Mouse (Mus musculus): ENCODE results near the gene Pf4. TPM values are rescaled to one million over a fixed set of nuclear protein-coding genes. Genes with fewer than 3 reads are reported as not detected.

The Pf4 gene
- polyA plus RNA-seq, 1 experiment from 2014 or later = 58.0 TPM

- H3K27ac ChIP-seq (ENCODE audit: low read depth, low read length) = no peak overlapping the region
- no peak overlapping the region for H3K9ac ChIP-seq (ENCODE audit: low read depth, low read length)
- H3K27me3 ChIP-seq (replicated peaks; ENCODE audit: control insufficient read depth, insufficient read depth, low read length) = no peaks in the 10 kb centered on the region
- no peaks in the 10 kb centered on the region for H3K4me1 ChIP-seq (replicated peaks; ENCODE audit: control insufficient read depth, insufficient read depth, low read length)
- WGBS = 76% methylated on average over 6 of the region's 6 CpGs
- no peak for TF ChIP-seq CTCF (IDR thresholded peaks at IDR 0.05; ENCODE audit: low read depth)
- no peak overlapping the region for H3K4me3 ChIP-seq (ENCODE audit: low read depth, low read length)
- H3K4me2 ChIP-seq (replicated peaks; ENCODE audit: low read depth) = no peak overlapping the region
- no peak for ATAC-seq
- no peaks in the 10 kb centered on the region for H3K9me3 ChIP-seq (ENCODE audit: control insufficient read depth)
- no peaks in the 10 kb centered on the region for H3K36me3 ChIP-seq (ENCODE audit: control insufficient read depth, insufficient read depth)
Measured at GRCm38 (mm10) chr5:90778856-90779255, 6.6 kb downstream of the Pf4 start.

GRCm38 (mm10) chr5:90783697-90784096, 11.5 kb downstream of the Pf4 start:
- Histone ChIP-seq H3K4me1 (replicated peaks; ENCODE audit: control insufficient read depth, insufficient read depth, low read length) (no peaks in the 10 kb centered on the region; the same call in 1 of the 2 replicates), H3K9me3 (ENCODE audit: control insufficient read depth) (no peaks in the 10 kb centered on the region), H3K27me3 (replicated peaks; ENCODE audit: control insufficient read depth, insufficient read depth, low read length) (no peaks in the 10 kb centered on the region), H3K4me3 (ENCODE audit: low read depth, low read length) (no peak overlapping the region), H3K27ac (ENCODE audit: low read depth, low read length) (no peak overlapping the region), H3K9ac (ENCODE audit: low read depth, low read length) (no peak overlapping the region), H3K36me3 (ENCODE audit: control insufficient read depth, insufficient read depth) (no peaks in the 10 kb centered on the region), H3K4me2 (replicated peaks; ENCODE audit: low read depth) (no peak overlapping the region)
- WGBS = 80% methylated on average over 3 of the region's 3 CpGs
- TF ChIP-seq CTCF (IDR thresholded peaks at IDR 0.05; ENCODE audit: low read depth) = no peak
- no peak for ATAC-seq

GRCm38 (mm10) chr5:90785659-90786588, 13.7 kb downstream of the Pf4 start, which contains the start of gene Cxcl3:
Gene Cxcl3 (plus strand): TSS chr5:90786103.
- no peak within 1 kb of the TSS for H3K27ac ChIP-seq (ENCODE audit: low read depth, low read length)
- H3K4me1 ChIP-seq (replicated peaks; ENCODE audit: control insufficient read depth, insufficient read depth, low read length) = no peaks in the 10 kb centered on the region; the same call in 1 of the 2 replicates
- no peaks in the 10 kb centered on the region for H3K36me3 ChIP-seq (ENCODE audit: control insufficient read depth, insufficient read depth)
- peak; percentile 73 for TF ChIP-seq CTCF (IDR thresholded peaks at IDR 0.05; ENCODE audit: low read depth)
- peak within 1 kb of the TSS; percentile 24 for H3K4me3 ChIP-seq (ENCODE audit: low read depth, low read length)
- no peaks in the 10 kb centered on the region for H3K27me3 ChIP-seq (replicated peaks; ENCODE audit: control insufficient read depth, insufficient read depth, low read length)
- peak within 1 kb of the TSS; percentile 65 for H3K4me2 ChIP-seq (replicated peaks; ENCODE audit: low read depth)
- no peak within 1 kb of the TSS for H3K9ac ChIP-seq (ENCODE audit: low read depth, low read length)
- no peaks in the 10 kb centered on the region for H3K9me3 ChIP-seq (ENCODE audit: control insufficient read depth)
- peak; percentile 51 for ATAC-seq
- WGBS = 18% methylated on average over 25 of the region's 26 CpGs

GRCm38 (mm10) chr5:90788114-90788513, 15.9 kb downstream of the Pf4 start:
- peak; percentile 62 for TF ChIP-seq CTCF (IDR thresholded peaks at IDR 0.05; ENCODE audit: low read depth)
- Histone ChIP-seq H3K4me3 (ENCODE audit: low read depth, low read length) (no peak overlapping the region), H3K27ac (ENCODE audit: low read depth, low read length) (no peak overlapping the region), H3K4me1 (replicated peaks; ENCODE audit: control insufficient read depth, insufficient read depth, low read length) (no peaks in the 10 kb centered on the region; the same call in 1 of the 2 replicates), H3K9me3 (ENCODE audit: control insufficient read depth) (no peaks in the 10 kb centered on the region), H3K9ac (ENCODE audit: low read depth, low read length) (no peak overlapping the region), H3K4me2 (replicated peaks; ENCODE audit: low read depth) (no peak overlapping the region), H3K36me3 (ENCODE audit: control insufficient read depth, insufficient read depth) (no peaks in the 10 kb centered on the region), H3K27me3 (replicated peaks; ENCODE audit: control insufficient read depth, insufficient read depth, low read length) (no peaks in the 10 kb centered on the region)
- 76% methylated on average over 4 of the region's 4 CpGs for WGBS
- no peak for ATAC-seq

- Histone ChIP-seq H3K4me2 (replicated peaks; ENCODE audit: low read depth) (no peak overlapping the region), H3K27me3 (replicated peaks; ENCODE audit: control insufficient read depth, insufficient read depth, low read length) (no peaks in the 10 kb centered on the region), H3K9ac (ENCODE audit: low read depth, low read length) (no peak overlapping the region), H3K36me3 (ENCODE audit: control insufficient read depth, insufficient read depth) (no peaks in the 10 kb centered on the region), H3K27ac (ENCODE audit: low read depth, low read length) (no peak overlapping the region), H3K9me3 (ENCODE audit: control insufficient read depth) (no peaks in the 10 kb centered on the region), H3K4me3 (ENCODE audit: low read depth, low read length) (no peak overlapping the region), H3K4me1 (replicated peaks; ENCODE audit: control insufficient read depth, insufficient read depth, low read length) (no peaks in the 10 kb centered on the region; the same call in 1 of the 2 replicates)
- ATAC-seq = no peak
- TF ChIP-seq CTCF (IDR thresholded peaks at IDR 0.05; ENCODE audit: low read depth) = no peak
- WGBS = 72% methylated on average over 11 of the region's 11 CpGs
Measured at GRCm38 (mm10) chr5:90789306-90790073, 17.3 kb downstream of the Pf4 start.

- Histone ChIP-seq H3K4me2 (replicated peaks; ENCODE audit: low read depth) (no peak overlapping the region), H3K4me3 (ENCODE audit: low read depth, low read length) (no peak overlapping the region), H3K9me3 (ENCODE audit: control insufficient read depth) (no peaks in the 10 kb centered on the region), H3K9ac (ENCODE audit: low read depth, low read length) (no peak overlapping the region), H3K36me3 (ENCODE audit: control insufficient read depth, insufficient read depth) (no peaks in the 10 kb centered on the region), H3K4me1 (replicated peaks; ENCODE audit: control insufficient read depth, insufficient read depth, low read length) (no peaks in the 10 kb centered on the region; the same call in 1 of the 2 replicates), H3K27me3 (replicated peaks; ENCODE audit: control insufficient read depth, insufficient read depth, low read length) (no peaks in the 10 kb centered on the region), H3K27ac (ENCODE audit: low read depth, low read length) (no peak overlapping the region)
- no peak for TF ChIP-seq CTCF (IDR thresholded peaks at IDR 0.05; ENCODE audit: low read depth)
- ATAC-seq = no peak
- WGBS = 47% methylated on average over 8 of the region's 8 CpGs
Measured at GRCm38 (mm10) chr5:90790074-90790502, 17.9 kb downstream of the Pf4 start.
